Mouse (Mus musculus): Measurements from ENCODE around the gene Fam110a.
"Not testable (repeated sequence)": the region's sequence is repeated elsewhere in the genome, so short reads cannot be mapped to it uniquely, and the experiment has no call there.

The Fam110a gene

DNA sequence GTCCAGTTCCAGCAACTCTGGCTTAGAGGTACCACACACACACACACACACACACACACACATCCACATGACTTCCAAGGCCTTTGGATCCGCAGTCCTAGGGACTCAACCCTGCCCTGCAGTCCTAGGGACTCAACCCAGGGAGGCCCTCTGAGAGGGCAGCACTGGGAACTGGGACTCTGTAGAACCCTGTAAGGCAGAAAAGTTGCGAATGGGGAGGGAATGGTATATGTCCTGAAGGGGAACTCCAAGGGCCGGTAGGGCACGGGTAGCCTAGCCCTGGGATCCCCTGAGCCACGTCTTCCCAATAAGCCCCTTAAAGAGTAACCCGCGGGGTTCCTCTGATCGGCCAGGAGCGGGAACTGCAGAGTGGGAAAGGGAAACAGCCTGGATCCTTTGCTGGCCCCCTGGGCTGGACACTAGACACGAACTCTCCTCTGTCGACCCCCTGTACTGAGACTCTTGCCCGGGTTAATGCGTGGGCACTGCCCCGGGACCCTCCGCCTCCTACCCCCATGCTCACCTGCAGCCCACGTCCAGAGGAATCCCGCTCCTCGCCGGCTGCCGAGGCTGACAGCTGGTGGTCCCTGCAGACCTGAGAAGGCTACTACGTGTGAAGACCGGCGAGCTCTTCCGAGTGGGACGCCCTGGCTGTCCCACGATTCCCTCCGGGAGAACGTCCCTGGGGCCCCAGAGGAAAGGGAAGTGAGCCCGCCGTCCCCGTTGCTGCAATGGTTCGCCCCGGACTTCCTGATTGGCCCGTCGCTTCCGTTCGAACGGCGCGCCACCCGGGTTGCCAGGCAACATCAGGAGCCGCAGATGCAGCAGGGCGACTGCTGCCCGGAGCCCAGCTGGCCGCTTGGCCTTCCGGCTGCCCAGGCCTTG is at the start of gene Fam110a:
Gene Fam110a, minus strand, starts transcription at position 750 of the 885 bp plus-strand sequence.
- peak; percentile 86 to 88 for DNase-seq

DNA sequence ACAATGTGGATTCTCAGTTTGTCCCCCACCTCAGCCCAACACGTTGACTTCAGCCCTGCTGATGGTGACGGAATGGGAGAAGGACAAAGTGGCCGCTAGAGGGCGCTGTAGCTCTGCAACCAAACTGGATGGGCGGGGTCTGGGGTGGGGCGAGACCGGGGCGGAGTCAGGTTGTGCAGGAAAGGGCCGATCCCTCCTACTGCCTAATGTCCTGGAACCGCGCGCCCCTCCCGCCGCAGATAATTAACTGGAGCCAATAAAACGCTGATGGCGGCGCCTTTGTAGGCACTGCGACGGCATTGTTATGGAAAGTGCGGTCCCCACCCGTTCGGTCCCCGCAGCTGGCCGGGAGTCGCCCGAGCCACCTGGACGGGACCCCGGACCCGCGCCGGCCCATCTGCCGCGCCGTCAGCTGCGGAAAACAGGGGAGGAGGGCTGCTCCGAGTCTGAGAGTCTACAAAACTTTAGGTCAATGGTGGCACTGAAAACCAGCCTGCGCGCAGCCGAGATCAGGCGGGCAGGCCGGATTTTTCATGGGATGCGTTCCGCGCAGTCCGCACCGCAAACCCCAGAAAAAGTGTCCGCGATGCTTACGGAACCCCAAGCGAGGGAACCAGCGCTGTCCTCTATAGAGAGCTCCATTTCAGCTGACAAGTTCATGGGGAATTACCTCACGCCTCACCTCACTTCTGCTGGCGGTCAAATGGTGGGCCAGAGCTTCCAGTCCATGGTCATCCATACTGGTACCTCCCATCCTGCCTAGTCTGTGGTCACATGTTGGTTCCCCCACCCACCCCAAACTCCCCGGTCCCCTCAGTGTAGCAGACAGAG is 49.4 kb upstream of the Fam110a start:
- DNase-seq = peak; percentile 91

DNA sequence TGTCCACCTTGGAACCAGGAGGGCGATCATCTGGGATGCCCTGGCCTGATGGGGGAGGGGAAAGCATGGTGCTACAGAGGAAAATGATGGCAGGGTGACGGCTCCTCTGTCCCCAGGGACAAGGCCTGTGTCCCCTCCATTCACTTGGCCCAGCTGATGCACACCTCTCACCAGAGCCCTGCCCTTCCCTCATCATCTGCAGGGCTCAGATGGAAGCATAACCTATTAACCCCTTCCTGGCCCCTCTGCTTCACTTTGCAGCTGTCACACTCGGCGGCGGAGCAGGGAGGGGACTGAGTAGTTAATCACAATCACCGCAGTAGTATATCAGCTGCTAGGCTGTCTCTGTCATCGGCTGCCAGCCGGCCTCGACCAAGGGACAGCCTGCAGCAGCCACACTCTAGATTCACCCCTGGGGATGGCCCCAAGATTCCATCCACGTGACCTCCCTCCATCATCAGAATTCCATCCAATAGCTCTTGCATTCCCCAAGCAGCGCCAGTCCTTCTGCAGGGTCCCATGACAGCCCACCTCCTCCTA is 44.9 kb upstream of the Fam110a start:
- DNase-seq = no peak

DNA sequence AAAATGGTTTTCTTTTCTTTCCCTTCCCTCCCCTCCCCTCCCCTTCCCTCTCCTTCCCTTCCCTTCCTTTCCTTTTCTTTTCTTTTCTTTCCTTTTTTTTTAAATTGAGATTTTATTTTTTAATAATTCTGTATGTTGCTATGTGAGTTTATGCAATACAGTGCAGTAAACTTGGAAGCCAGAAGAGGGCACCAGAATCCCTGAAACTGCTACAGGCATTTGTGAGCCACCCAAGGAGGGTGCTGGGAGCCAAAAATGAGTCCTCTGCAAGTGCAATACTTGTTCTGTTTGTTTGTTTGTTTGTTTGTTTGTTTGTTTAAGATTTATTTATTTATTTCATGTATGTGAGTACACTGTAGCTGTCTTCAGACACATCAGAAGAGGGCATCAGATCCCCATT is 42.0 kb upstream of the Fam110a start:
- DNase-seq = no peak

DNA sequence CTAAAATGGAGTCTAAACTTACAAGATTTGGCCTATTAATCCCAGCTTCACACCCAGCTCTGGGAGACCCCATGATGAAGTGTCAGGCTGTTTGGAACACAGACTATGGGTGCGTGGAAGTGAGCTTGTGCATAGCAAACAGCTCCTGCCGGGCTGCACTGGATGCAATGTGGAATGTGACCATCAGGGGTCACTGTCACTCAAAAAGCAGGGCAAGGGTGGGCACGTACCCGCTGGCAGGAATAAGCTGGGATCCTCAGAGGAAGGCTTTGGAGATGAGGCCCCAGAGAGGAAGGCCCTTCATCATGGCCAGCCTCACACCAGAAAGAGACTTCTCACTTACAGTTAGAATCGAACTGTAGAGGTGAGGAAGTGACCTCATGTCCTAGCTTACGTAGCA is 40.2 kb upstream of the Fam110a start:
- DNase-seq = peak; percentile 33 to 37

DNA sequence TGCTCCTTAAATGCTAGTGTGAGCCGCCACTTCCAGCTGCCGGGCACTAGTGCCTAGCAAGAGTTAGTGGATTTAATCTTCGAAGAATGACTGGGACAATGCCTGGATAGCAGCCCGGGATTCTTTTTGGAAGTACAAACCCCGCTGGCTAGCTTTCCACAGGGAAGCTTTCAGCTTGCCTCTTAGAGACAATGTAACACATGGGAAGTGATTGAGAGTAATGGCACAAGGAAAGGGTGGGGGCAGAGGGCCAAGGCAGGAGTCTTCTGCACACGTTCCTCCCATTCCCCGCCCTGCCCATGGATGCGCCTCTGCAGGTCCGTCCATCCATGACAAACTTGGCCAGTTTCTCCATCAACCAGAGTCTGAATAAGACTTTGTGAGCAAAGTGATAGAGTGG is 36.6 kb upstream of the Fam110a start:
- DNase-seq = no peak

DNA sequence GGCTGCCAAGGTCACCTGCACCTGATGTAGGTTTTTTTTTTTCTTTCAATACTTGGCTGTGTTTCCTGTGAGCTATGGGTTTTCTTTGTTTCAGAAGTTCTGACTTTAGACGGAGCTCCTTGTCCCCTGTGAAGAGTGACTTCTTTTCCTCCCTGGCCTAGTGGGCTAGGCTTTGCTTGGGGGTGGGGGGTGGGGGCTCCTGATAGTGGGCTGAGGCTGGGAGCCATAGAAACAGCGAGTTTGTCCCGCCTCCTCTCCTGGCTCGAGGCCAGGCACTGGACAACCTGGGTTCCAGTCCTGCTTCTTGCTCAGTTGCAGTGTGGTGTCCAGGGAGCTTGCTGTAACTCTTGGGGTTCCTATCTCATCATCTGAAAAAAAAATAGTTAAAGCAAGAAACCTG is 36.0 kb upstream of the Fam110a start:
- no peak for DNase-seq

DNA sequence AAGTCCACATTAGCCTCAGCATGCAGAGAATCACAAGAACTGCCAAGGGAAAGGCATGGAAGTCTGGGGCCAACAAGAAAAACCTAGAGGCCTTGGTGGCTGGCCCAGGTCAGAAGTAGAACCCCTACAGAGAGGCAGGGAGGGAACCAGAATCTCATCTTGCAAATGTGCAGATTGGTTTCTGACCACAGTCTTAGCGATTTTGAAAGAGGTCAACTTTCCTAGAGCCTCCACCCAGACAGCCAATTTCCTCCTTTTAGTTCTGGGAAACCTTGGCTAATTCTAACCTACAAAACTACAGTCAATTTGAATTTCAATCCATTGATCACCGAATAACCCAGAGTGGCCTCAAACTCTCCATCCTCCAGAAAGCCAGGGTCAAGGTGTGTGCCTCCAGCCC is 32.7 kb upstream of the Fam110a start:
- no peak for DNase-seq

DNA sequence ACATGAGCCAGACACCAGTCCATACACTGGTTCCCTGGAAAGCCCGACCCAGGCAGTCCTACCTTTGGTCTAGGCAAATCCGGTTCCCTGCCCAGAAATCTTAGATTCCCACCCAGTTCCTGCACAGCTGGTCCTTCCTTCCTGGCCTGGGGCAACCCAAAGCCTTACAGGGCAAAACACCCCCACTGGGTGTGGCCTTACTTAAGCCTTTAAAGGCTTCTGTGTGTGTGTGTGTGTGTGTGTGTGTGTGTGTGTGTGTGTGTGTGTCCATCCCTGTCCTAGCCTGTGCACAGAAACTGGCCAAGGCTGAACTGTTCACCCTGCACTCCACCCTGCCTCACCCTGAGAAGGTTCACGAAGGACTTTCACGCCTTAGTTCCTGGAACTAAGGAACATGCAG is 32.2 kb upstream of the Fam110a start:
- no peak for DNase-seq

DNA sequence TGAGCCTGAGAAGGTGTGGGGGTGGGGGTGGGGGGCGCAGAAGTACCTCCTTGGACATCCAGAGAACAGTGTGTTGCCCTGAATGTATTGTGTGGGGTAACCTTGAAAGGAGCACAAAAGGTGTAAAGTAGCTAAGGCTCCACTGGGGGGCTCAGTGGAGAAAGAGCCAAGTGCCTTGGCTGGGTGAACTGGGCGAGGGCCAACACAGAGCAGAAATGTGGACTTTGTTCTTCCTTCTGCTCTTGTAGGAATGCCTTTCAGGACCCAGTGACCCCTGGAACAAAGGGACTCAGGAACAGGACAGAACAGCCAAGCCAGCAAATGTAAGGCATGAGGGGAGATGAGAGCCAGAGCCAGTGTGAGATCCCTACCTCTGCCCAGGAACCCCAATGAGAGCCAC is 31.7 kb upstream of the Fam110a start:
- no peak for DNase-seq

DNA sequence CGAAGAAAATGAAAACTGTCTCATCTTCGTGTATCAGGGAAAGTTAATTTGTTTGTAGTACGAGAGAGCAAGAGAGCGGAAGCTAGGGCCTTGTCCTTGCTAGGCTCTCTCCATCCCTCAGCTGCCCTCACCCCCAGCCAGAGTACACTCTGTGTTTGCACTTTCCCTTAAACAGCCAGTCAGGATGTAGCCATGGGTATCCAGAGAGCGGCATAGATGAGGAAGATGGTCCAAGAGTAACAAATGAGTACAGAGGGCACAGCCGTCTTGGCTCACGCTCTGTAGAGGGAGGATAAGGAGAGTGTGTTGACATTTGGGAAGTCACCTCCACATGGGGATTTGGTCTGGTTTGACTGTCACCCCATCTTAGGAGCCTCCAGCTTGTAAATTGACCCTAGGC is 30.6 kb upstream of the Fam110a start:
- DNase-seq = no peak

DNA sequence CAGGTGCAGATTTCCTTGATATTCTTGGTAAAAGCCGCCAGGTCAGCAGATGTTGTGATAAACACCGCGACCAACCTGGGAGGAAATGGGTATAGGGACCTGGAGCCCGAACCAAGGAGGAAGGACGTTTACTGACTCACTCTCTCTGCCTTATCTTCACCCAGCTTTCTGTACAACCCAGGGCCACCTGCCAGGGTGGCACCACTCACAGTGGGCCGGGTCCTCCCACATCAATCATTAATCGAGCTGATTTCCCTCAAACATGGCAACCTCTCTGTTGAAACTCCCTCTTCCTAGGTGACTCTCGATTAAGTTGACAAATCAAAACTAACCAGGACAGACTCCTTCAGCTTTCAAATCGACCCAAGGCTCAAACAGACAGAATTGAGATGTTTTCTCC is 30.2 kb upstream of the Fam110a start:
- no peak for DNase-seq

DNA sequence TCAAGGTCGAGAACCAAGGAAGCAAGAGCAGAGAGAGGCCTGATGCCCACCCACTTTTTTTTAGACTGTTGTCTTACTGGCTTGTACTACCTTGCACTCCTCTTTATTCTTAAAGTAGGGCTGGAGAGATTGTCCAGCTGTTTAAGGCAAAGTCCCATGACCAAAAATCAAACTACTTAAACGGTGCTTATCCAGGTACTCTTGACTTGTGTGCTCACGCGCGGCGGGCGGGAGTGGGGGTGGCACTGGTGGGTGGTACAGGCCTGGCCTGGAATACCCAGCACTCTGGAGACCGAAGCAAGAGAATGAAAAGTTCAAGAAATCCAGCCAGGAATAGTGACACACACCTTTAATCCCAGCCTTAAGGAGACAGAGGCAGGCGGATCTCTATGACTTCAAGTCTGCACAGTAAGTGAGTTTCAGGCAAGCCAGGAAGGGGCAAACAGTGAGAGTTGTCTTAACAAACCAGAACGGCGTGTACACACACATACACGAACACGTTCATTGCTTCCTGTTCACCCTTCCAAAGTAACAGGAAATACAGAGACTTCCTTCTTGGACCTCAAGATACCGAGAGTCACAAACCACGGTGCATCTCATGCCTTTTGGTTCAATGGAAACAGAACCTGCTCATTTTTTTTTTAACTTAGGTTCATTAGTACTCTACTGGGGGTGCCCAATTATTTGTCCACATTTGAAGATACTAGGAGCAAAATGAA is 29.2 kb upstream of the Fam110a start:
- DNase-seq = no peak

DNA sequence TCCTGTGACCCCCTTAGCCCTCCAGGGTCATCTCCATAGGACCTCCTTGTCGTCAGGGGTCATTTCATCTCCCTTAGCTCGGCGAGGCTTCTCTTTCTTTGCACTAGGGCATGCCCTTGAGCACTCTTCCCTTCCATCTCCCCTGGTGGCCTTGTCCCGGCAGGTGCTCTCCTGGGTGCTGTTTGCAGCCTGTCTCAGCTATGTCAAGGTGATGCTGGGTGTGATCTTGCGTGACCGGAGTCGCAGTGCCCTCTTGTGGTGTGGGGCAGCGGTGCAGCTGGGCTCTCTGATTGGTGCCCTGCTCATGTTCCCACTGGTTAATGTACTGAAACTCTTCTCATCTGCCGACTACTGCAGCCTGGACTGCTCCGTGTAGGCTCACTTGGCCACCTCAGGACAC is 27.8 kb upstream of the Fam110a start:
- DNase-seq = peak; percentile 27 to 36

DNA sequence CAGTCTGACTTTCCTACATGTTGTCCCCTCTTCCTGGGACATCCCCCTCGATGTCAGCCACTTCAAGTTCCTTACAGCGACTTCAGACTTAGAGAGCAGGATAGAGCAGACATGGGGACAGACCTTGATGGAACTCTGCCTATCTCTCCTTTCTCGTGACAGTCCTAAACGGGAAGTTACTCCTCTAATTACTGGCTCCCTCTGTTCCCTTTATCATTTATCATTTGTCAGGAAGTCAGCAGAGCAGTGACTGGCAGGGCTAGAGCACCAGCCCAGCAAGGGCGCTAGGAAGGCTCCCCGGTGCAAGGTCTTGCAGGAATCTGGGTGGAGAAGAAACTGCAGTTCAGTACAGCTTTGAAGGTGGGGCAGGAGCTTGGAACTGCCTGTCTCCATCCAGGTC is 22.5 kb upstream of the Fam110a start:
- no peak for DNase-seq

DNA sequence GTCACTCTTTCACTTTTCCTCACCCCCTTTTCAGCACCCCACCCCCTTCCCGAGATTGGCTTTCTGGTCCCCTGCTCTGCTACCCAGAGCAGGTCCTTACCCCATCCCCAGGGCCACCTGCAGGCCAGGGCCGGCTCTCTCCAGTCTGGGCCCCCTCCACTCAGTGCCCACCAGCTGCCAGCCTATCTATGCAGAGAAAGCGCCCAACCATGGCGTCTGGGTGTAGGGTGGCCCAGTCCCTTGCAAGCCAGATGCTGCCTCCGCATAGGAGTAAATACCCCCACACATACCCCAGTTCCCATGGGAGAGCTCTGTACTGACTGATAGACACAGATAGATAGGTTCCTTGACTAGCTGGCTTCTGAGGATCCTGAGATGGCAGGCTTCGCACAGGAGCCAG is 20.7 kb upstream of the Fam110a start:
- DNase-seq = no peak

DNA sequence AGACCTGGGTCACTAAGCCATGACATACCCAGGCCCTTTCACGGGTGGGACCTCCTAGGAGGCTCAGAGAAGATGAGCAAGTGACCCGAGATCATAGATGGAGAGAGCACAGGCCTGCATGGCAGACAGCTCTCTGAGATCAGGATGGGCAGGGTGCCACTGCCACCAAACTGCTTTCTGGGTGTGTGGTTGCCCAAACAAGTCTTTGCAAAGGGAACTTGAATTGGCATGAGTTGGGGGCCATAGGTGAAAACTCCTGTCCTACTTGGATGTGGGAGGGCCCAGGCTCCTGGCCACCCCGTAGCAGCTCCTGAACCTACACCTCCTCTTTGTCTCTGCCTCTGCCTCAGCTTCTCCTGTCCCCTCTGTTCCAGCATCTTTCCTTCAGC is 20.3 kb upstream of the Fam110a start:
- DNase-seq = no peak

DNA sequence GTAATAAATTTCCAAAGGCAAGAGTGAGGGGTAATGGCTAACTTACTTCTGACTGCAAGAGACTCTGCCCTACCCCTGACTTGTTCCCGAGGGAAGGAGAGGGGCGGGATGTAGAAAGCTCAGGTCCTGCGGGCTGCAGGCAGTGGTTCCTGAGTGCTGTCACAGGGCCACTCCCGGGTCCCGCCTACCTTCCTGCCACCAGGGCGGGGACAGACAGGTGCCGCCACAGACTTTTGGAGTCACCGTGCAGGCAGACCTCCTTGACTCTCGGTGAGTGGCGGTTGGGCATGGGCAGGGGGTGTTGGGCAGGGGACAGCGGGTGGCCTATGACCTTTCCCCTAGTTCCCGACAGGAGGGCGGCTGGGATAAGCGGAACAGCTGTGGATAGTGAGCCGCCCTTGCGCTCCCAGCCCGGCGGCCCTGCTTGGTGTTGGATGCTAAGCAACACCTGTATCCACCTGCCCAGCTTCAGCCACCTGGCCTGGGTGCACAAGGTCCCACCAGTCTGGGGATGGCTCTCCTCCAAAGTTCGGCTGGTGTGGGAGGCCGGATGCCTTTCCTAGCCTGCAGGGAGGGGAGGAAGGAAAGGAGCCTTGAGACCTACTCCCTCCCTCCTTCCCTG is 19.8 kb upstream of the Fam110a start:
- DNase-seq = no peak

DNA sequence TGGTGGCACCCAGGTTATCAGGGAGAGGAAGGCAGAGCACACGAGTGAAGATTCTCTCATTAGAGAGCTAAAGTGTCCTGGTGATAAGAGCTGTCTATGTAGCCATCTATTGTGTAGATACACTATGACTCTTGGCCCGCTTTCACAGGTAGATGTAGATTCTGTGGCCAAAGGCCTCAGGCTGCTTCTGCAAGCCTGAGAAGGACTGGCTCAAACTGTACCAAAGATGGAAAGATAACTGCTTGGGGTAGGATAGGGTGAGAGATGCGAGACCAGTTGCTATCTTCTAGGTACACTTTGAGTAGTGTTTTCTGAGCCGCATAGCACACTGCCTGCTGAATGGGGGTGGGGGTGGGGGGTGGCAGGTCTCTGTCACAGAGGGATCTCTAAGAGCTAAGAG is 18.9 kb upstream of the Fam110a start:
- DNase-seq = no peak

DNA sequence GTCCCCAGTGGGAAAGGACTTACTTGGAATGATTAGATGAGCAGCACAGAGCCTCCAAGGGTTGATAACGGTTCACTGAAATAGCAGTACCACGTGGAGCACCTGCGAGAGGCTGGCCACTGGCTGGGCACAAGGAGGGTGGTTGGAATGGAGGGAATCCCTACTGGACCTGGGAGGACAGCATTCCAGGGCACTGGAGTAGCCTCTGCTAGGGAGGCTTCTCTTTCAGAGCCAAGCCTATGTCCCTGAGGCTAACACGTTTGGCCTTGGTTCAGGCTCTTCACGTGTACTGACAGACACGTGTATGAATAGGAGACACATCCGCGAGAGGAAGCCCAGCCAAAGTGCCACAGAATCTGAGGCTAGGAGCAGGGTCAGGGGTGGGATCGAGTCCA is 18.5 kb upstream of the Fam110a start:
- no peak for DNase-seq

DNA sequence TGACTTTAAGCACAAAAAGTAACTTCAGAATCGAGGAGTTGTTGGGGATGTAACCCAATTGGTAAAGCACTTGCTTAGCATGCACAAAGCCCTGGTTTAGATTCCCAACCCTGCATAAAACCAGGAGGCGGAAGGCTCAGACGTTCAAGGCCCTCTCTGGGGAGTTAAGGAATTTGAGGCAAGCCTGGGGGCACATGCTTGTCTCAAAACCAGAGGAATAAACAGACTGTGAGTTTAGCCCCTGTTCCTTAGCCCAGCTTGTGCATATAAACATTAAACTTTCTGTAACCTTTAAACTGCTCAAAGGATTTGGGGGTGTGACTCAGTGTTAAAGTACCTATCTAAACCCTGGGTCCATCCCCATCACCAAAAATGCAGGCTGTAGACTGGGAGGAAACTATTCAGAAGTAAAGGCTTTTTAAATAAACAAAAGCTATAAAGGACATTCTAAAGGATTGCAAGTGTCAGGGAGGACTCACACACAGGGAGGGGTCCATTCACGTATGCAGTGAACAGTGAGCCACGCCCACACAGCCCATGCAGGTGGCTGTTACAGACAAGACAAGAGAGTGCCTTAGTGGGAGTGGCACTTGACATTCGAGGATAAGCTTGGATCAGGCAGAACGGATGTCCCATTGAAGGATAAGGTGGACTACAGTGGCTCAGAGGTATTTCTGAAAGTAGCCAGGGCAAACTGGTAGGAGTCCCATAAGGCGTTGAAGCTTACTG is 17.9 kb upstream of the Fam110a start:
- DNase-seq = no peak

DNA sequence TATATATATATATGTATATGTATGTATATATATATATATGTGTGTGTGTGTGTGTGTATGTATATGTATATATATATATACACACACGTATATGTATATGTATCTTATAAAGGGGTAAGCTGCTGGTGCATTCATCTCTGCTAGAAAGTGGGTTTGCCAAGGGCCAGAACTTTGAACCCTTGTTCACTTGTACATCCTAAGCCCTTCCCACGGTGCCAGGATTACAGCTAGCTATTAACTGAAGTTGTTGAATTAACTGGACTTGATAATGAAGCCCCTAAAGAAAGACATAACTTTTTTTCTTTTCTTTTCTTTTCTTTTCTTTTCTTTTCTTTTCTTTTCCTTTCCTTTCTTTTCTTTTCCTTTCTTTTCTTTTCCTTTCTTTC is 17.2 kb upstream of the Fam110a start:
- not testable (repeated sequence) for DNase-seq
